Mouse (Mus musculus): ENCODE measurements around the gene Ddx46. TPM values are rescaled to one million over a fixed set of nuclear protein-coding genes. Genes with fewer than 3 reads are reported as not detected.
"Not testable (repeated sequence)": the region's sequence is repeated elsewhere in the genome, so short reads cannot be mapped to it uniquely, and the experiment has no call there.

Ddx46 gene
- polyA plus RNA-seq, 1 experiment from 2014 or later, result 29.6 TPM

DNA sequence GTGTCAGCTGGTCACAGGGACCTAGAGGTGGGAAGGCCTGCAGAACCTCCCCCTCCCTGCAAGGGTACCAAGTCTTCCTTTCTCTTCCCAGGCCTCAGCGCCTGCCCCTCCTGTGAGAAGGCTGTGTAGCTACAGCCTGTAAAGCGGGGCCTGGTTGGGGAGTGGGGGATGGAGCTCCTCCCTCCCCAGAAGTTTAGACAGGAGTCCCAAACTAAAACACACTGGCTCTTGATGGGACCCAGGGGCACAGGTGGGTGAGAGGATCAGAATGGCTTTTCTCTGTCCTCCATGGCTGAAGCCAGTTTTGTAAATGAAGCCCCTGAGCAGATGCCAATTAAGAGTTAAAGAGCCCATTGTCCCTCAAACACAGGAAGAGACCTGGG lies 27.2 kb upstream of the Ddx46 start:
- 92% methylated on average over 2 of the region's 2 CpGs for WGBS
- peaks cover 81% of the 10 kb centered on the region for H3K36me3 ChIP-seq
- H3K27ac ChIP-seq, result no peak overlapping the region
- ATAC-seq (ENCODE audit: low FRiP score), result no peak
- peaks cover 4% of the 10 kb centered on the region for H3K4me1 ChIP-seq (replicated peaks)
- H3K27me3 ChIP-seq, result no peaks in the 10 kb centered on the region
- no peak overlapping the region for H3K4me3 ChIP-seq
- no peaks in the 10 kb centered on the region for H3K9me3 ChIP-seq
- H3K9ac ChIP-seq, result no peak overlapping the region
- no peak overlapping the region for H3K4me2 ChIP-seq

DNA sequence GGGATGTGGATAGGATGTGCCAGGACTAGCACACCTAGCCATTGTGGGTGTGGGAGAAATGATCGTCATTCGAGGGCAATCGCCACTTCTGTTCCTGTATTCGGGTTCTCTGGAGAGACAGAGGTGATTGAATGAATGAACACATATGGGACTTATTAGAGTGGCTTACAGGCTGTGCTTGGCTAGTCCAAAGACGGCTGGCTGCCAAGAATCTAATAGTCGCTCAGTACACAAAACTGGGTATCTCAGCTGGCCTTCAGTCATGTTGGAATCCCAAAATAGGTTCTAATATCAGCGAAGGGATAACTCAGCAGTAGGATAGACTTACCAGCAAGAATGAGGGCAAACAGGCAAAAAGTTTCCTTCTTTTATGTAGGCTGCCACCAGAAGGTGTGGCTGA lies 22.8 kb upstream of the Ddx46 start:
- Histone ChIP-seq H3K27ac (no peak overlapping the region), H3K4me3 (no peak overlapping the region), H3K9me3 (no peaks in the 10 kb centered on the region), H3K9ac (no peak overlapping the region), H3K36me3 (peaks cover 59% of the 10 kb centered on the region), H3K4me1 (replicated peaks) (no peaks in the 10 kb centered on the region), H3K4me2 (no peak overlapping the region), H3K27me3 (no peaks in the 10 kb centered on the region)
- 90% methylated on average over 7 of the region's 7 CpGs for whole genome bisulfite sequencing
- ATAC-seq (ENCODE audit: low FRiP score), result no peak

DNA sequence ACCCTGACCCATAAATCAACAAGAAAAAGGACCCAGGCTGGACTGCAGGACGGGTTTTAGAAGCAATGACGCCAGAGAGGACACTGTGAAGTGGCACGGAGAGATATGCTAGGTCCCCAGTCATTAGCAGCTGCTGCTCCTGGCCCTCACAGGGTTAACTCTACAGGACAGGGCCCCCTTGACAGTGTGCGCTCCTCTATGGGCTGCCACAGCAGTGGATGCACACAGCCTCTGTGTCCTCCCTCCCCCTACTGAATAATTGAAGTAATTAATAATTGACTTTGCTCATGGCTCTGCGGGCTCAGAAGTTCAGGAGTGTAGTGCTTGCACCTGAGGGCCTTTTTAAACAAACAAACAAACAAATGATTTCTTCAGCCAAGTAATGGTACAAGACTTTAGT lies 21.4 kb upstream of the Ddx46 start:
- no peaks in the 10 kb centered on the region for H3K27me3 ChIP-seq
- no peak for ATAC-seq (ENCODE audit: low FRiP score)

DNA sequence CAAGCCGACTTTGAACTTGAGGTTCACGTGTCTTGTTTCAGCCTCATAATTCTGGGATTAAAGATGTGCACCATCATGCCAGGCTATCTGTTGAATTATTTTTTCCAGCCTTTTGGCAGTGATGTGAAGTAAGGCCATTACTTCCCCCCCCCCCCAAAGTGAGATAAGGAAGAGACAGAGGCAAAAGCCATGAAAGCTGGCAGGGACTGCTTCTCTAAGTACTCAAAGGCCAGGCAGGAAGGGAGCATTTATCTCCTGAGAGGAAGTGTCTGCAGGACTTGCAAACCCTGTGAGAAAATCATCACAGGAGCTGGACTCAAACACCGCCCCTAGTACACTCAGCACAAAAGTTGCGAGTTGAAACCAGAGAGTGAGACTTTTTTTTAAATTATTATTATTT lies 15.5 kb upstream of the Ddx46 start:
- WGBS, result 93% methylated on average over 4 of the region's 4 CpGs
- Histone ChIP-seq H3K4me2 (no peak overlapping the region), H3K36me3 (peaks cover 8% of the 10 kb centered on the region), H3K27me3 (no peaks in the 10 kb centered on the region), H3K9ac (no peak overlapping the region), H3K9me3 (no peaks in the 10 kb centered on the region), H3K4me1 (replicated peaks) (peaks cover 14% of the 10 kb centered on the region), H3K4me3 (no peak overlapping the region), H3K27ac (no peak overlapping the region)
- ATAC-seq (ENCODE audit: low FRiP score), result no peak

More for the DNA sequence above, 21.4 kb upstream of the Ddx46 start:
- H3K27ac ChIP-seq, result no peak overlapping the region
- no peaks in the 10 kb centered on the region for H3K9me3 ChIP-seq
- 52% methylated on average over 5 of the region's 5 CpGs for WGBS
- no peak overlapping the region for H3K4me2 ChIP-seq
- no peak overlapping the region for H3K4me3 ChIP-seq
- no peak overlapping the region for H3K9ac ChIP-seq
- H3K4me1 ChIP-seq (replicated peaks), result no peaks in the 10 kb centered on the region
- H3K36me3 ChIP-seq, result peaks cover 44% of the 10 kb centered on the region

DNA sequence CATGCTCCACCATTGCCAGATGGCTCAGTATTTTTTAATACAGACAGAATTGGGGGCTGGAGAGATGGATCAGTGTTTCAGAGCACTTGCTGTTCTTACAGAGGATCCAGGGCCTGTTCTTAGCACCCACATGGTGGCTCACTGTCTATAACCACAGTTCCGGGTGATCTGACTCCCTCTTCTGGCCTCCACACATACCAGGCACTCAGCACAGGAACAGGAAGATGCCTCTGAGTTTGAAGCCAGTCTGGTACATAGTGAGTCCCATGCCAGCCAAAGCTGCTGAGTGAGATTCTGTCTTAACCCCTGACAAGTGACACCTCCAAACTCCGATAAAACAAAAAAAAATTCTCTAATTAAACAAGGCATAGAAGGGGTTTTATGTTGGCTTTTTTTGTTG lies 14.6 kb upstream of the Ddx46 start:
- 86% methylated on average over 2 of the region's 2 CpGs for WGBS
- H3K4me1 ChIP-seq (replicated peaks), result peaks cover 23% of the 10 kb centered on the region
- H3K36me3 ChIP-seq, result peaks cover 6% of the 10 kb centered on the region
- H3K27me3 ChIP-seq, result no peaks in the 10 kb centered on the region
- no peaks in the 10 kb centered on the region for H3K9me3 ChIP-seq
- no peak overlapping the region for H3K4me2 ChIP-seq
- H3K27ac ChIP-seq, result no peak overlapping the region
- ATAC-seq (ENCODE audit: low FRiP score), result no peak
- H3K4me3 ChIP-seq, result no peak overlapping the region
- no peak overlapping the region for H3K9ac ChIP-seq

DNA sequence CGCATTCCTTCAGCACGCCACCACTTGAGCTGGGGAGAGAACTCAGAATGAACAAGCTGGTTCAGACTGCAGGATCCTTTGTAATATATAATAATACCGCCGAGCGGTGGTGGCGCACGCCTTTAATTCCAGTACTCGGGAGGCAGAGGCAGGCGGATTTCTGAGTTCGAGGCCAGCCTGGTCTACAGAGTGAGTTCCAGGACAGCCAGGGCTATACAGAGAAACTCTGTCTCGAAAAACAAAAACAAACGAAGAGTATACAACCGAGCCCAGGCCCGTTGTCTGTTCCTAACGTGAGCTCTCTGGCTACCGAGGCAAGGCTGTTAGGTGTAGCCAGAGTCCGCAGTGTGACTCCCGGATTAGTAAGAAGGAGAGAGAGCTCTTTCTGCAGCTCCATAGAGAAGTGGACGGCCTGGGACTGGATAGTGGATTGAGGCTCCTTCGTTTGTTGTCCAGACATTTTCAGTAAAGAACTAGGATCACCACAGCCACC lies 12.6 kb upstream of the Ddx46 start:
- Histone ChIP-seq H3K4me1 (replicated peaks) (peaks cover 40% of the 10 kb centered on the region), H3K4me3 (peak overlapping the region; percentile 77), H3K27ac (peak overlapping the region; percentile 97), H3K4me2 (peak overlapping the region; percentile 77), H3K36me3 (peaks cover 17% of the 10 kb centered on the region; the same call in 1 of the 2 replicates), H3K9ac (peak overlapping the region; percentile 89)
- not testable (repeated sequence) for H3K27me3 ChIP-seq, H3K9me3 ChIP-seq
- ATAC-seq (ENCODE audit: low FRiP score), result peak; percentile 60; the same call in 1 of the 2 replicates
- 27% methylated on average over 20 of the region's 20 CpGs for WGBS

DNA sequence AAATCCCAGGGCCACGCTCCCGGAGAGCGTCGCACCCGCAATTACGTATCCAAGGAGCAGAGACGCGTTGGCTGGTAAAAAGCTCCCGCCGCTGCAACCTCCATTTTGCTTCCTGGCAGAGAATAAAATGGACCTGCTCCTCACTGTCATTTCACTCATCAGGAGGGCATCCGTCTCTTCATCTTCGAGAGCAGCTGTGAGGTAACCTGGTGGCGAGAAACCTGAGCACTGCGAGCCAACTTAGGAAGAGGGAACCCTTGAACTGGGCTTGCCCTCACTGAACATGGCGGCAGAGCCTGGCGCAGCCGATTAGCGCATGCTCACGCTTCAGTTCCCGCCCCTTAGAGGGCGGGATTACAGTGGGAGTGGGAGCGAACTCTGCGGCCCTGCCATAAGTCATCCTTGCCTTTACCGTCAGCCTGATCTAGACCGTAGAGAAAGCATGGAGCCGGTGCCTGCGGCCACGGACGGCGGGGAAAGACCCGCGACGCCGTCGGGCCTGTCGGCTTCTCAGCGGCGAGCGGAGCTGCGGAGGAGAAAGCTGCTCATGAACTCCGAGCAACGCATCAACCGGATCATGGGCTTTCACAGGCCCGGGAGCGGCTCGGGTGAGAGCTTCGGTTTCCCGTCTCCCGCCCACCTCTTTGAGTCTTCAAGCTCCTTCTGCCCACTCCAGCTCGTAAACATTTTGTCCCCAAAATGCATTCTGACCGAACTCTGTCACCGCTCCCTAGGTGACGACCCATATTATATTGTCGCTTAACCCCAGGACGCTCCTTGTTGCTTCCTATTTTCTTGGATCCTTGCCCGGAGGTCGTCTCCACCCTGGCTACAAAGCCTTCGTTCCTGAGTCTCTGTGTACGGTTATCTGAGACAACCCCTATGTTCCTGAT lies 11.9 kb upstream of the Ddx46 start, which contains the start of gene Caml:
Caml (plus strand) TSS at position 357 of the 893 bp plus-strand sequence.
- Histone ChIP-seq H3K4me1 (replicated peaks) (peaks cover 40% of the 10 kb centered on the region), H3K36me3 (peaks cover 20% of the 10 kb centered on the region; the same call in 1 of the 2 replicates), H3K27ac (peak within 1 kb of the TSS; percentile 97), H3K4me3 (peak within 1 kb of the TSS; percentile 77), H3K9me3 (no peaks in the 10 kb centered on the region), H3K9ac (peak within 1 kb of the TSS; percentile 89), H3K27me3 (no peaks in the 10 kb centered on the region), H3K4me2 (peak within 1 kb of the TSS; percentile 77)
- ATAC-seq (ENCODE audit: low FRiP score), result peak; percentile 97
- WGBS, result under 1% methylated on average over 59 of the region's 59 CpGs

DNA sequence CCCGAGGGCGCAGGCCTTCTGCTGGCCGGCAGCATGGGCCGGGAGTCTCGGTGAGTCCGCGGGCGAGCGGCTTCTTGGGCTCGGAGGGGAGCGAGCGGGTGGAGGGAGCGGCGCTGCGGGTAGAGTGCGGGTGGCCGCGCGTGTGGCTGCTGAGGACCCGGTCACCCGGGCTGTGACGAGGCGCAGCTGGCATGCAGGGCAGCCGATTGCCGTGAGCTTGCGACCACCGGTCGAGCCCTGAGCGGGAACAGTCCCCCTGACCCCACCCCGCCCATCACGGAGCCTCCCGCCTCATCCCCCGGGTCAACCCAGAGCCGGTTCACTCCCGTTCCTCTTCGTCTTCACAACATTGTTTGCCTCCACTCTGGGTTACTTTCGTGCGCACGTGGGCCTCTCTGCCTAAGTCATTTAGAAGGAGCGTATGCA lies 332 bp downstream of the Ddx46 start:
- peaks cover 54% of the 10 kb centered on the region for H3K36me3 ChIP-seq
- WGBS, result 0% methylated on average over 40 of the region's 40 CpGs
- peak; percentile 70 for ATAC-seq (ENCODE audit: low FRiP score)
- peak overlapping the region; percentile 92 for H3K4me2 ChIP-seq
- H3K9me3 ChIP-seq, result no peaks in the 10 kb centered on the region
- H3K27ac ChIP-seq, result peak overlapping the region; percentile 78; the same call in 1 of the 2 replicates
- no peaks in the 10 kb centered on the region for H3K27me3 ChIP-seq
- peak overlapping the region; percentile 89 for H3K4me3 ChIP-seq
- H3K4me1 ChIP-seq (replicated peaks), result peaks cover 23% of the 10 kb centered on the region
- peak overlapping the region; percentile 91 for H3K9ac ChIP-seq

DNA sequence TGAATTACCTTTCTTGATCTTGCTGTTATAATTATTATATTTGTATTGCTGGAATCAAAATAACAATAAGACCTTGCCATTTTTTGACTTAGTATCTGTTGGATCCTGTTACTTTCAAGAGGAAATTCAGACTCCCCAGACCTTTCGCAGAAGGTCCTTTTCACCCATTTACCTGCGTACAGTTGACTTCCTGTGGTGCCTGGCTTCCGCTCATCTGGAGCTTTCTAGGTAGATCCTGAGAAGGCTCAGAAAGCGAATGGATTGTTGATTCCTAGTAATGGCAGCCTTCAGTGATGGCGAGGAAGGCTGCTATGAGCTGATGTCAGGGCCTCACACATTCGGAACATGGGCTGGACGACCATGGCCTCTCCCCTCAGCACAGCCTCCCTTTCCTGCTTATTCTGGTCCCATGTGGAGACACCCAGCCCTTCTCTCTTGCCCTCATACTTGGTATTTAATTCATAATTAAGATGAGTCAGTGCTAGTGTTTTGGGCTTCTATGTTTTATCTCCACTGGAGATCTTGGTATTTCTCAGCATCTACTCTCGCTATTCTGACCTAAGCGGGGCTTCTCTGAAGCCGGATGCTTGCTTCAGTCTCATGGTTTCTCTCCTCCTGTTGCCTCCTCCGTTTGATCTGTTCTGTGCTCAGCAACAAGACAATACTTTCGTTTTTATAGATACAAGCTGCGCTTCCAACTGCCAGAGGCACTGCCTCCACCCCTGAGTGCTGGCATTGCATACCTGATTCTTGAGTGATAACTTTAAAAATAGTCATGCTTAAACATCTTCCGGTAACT lies 1.6 kb downstream of the Ddx46 start:
- H3K4me2 ChIP-seq, result peak overlapping the region; percentile 92
- H3K36me3 ChIP-seq, result peaks cover 51% of the 10 kb centered on the region
- no peaks in the 10 kb centered on the region for H3K27me3 ChIP-seq
- peak overlapping the region; percentile 89 for H3K4me3 ChIP-seq
- no peaks in the 10 kb centered on the region for H3K9me3 ChIP-seq
- peaks cover 23% of the 10 kb centered on the region for H3K4me1 ChIP-seq (replicated peaks)
- ATAC-seq (ENCODE audit: low FRiP score), result no peak
- 92% methylated on average over 14 of the region's 14 CpGs for WGBS
- peak overlapping the region; percentile 19; the same call in 1 of the 2 replicates for H3K9ac ChIP-seq
- H3K27ac ChIP-seq, result no peak overlapping the region

DNA sequence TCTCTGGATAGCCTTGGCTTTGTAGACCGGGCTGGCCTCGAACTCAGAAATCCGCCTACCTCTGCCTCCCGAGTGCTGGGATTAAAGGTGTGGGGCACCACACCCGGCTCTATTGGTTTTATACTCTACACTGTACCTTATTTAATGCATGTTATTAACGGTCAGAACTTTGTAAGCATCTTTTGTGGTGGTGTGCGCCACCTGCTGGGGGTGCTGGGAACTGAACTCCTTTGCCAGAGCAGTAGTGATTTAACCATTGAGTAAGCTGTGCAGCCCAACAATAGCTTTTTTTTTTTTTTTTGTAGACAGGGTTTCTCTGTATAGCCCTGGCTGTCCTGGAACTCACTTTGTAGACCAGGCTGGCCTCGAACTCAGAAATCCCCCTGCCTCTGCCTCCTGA lies 5.7 kb downstream of the Ddx46 start:
- H3K9me3 ChIP-seq; H3K4me3 ChIP-seq; H3K27me3 ChIP-seq; ATAC-seq (ENCODE audit: low FRiP score); H3K27ac ChIP-seq; H3K9ac ChIP-seq; H3K4me2 ChIP-seq: not testable (repeated sequence)
- Histone ChIP-seq H3K36me3 (peaks cover 55% of the 10 kb centered on the region), H3K4me1 (replicated peaks) (peaks cover 17% of the 10 kb centered on the region)
- WGBS, result 51% methylated on average over 8 of the region's 8 CpGs

DNA sequence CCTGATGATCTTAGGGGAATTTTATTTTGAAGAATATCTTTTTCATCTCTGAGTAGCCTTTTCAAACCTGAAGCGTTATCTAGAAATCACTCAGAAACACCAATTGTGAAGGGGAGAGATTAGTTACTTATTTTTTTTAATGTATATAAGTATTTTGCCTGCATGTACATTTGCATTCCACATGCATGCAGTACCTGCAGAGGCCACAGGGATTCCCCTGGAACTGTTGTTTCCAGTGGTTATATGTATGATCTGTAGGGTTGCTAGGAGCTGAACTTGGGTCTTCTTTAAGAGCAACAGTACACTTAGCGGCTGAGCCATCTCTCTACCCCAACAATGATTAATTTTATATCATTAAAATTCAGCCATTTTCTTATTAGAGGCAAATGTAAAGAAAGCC lies 9.7 kb downstream of the Ddx46 start:
- Histone ChIP-seq H3K4me2 (no peak overlapping the region), H3K4me1 (replicated peaks) (no peaks in the 10 kb centered on the region), H3K36me3 (peaks cover 75% of the 10 kb centered on the region), H3K4me3 (no peak overlapping the region), H3K27me3 (no peaks in the 10 kb centered on the region), H3K9ac (no peak overlapping the region), H3K27ac (no peak overlapping the region), H3K9me3 (no peaks in the 10 kb centered on the region)
- WGBS, result 87% methylated on average over 2 of the region's 2 CpGs
- ATAC-seq (ENCODE audit: low FRiP score), result no peak

DNA sequence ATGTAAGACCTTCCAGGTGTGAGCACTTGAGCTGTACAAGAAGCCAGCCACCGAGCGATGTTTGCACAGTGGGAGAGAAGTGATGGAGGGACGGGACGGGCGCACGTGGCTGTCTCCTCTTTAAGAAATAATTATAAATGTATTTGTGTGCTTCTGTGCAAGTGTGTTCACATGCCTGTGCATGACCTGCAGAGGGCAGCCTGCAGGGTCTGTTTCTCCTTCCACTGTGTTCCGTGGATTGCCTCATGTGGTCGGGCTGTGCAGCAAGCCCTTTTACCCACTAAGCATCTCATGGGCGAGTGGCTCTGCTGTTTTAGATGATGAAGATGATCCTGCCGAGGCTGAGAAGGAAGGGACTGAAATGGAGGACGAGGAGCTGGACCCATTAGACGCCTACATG lies 15.3 kb downstream of the Ddx46 start:
- Histone ChIP-seq H3K27ac (no peak overlapping the region), H3K27me3 (no peaks in the 10 kb centered on the region), H3K36me3 (peaks cover 100% of the 10 kb centered on the region), H3K4me2 (no peak overlapping the region), H3K9ac (no peak overlapping the region), H3K4me1 (replicated peaks) (no peaks in the 10 kb centered on the region), H3K4me3 (no peak overlapping the region), H3K9me3 (no peaks in the 10 kb centered on the region)
- WGBS, result 89% methylated on average over 12 of the region's 12 CpGs
- no peak for ATAC-seq (ENCODE audit: low FRiP score)

Measured in hindbrain, embryonic 13.5 days (tissue).